Mouse (Mus musculus): ENCODE data around the gene Tipin.
A peak's percentile ranks its signal among the peaks of the same experiment; 100 is the strongest.

The Tipin gene

DNA sequence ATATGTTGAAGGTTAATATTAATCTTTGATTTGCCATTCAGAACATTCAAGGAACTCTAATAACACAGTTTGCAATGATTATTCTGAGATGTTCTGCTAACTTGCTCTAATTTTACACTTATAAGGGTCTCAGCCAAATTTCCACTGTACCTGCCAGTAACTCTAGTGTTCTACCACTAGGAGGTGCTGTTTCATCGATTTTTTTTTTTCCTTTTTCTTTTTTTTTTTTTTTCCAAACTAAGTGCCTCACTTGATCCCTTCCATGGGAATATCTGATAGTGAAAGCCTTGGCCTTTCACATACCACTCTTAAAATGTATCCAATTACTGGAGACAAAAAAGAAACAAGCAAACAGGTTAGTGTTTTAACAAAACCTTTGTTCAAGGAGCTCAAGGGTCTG, 66.0 kb downstream of the Tipin start:
- peak; percentile 47 for DNase-seq (ENCODE audit: low spot score)

DNA sequence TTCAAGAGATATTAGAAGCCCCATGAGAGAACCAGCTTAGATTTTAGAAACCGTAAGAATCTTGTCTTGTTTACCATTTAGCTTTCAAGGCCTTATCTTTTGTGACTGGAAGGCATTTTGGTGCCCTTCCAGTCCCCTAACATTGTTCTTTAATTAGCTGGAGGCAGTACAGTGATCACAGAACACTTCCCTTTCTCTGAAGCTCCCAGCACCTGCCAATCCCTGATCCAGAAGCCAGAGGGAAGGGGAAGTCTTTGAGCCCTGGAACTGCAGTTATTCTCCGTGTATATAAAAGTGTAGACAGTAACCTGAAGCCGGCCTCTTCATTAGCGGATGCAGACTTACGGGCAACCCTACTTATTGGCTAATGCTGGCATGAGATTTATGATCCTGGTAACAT, 68.1 kb downstream of the Tipin start:
- peak; percentile 34 for DNase-seq (ENCODE audit: low spot score)

DNA sequence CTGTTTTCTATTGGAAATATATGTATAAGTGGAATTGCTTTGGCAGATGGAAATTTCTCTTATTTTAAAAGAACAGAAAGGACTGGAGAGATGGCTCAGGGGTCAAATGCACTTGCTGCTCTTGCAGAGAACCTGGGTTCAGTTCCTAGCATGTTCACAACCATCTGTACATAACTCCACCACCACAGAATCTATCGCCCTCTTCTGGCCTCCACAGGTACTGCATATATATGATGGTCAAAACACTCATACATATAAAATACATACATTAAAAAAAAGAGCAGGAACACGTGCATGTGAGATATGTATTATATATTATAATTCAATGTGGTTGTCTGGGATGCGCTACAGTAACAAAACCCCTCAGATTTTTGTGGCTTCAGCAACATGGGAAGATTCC, 69.8 kb downstream of the Tipin start:
- no peak for DNase-seq (ENCODE audit: low spot score)
